12 mouse cellular contexts compared by ENCODE assay signal in the genomic region with DNA sequence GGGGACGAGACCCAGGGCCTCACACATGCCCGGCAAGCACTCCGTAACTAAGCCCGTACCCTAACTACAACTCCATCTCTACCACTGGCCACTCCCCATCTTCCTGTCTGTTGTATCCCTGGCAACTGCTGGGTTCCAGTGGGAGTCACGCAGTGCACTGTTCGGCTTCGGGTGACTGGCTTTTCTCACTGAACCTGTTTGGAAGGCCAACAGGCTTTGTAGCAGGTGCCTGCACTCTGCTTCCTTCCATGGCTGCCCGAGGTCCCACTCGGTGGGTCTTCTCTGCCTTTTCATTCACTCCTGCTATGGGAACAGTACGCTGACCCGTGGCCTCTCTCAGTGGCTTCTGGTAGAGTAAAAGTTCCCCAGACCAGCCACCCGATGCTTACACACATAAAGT. TPM values are rescaled to one million over a fixed set of nuclear protein-coding genes. Genes with fewer than 3 reads are reported as not detected.
DNase-seq lines count a peak whose midpoint lies in the region; ATAC-seq and TF ChIP-seq lines count a peak whose summit lies in the region.
"Had no signal": no experiment of that assay in that cellular context is flagged by ENCODE, and none has a peak within 500 bp of the region (broad histone marks: within the 10 kb centered on the region; RNA-seq: fewer than 3 reads in every experiment).

No protein-coding gene starts in this region.

- intact Hi-C loops in left cerebral cortex, adult 2 months (cut with DNase I): no loop called here

- H3K9me3 ChIP-seq in kidney, embryonic 14.5 days (ENCODE audit: control insufficient read depth, low read length): no peaks in the 10 kb centered on the region
- H3K9me3 ChIP-seq in liver, embryonic 14.5 days (ENCODE audit: control insufficient read depth, low read length): no peaks in the 10 kb centered on the region
- H3K9me3 ChIP-seq: hindbrain, embryonic 12.5 days had no signal

- 45% methylated on average over 12 of the region's 12 CpGs for WGBS in kidney, embryonic 14.5 days
- 77% methylated on average over 12 of the region's 12 CpGs for WGBS in liver, embryonic 14.5 days (ENCODE audit: insufficient replicate concordance)

- peak overlapping the region; percentile 52 for H3K4me3 ChIP-seq in bone marrow macrophage, adult 2 months (ENCODE audit: insufficient read depth, low read length)
- no peak overlapping the region for H3K4me3 ChIP-seq in kidney, embryonic 14.5 days (ENCODE audit: low read length)
- H3K4me3 ChIP-seq in liver, embryonic 14.5 days (ENCODE audit: insufficient read depth in 1 of 2, low read depth in 2 of 2, low read length in 2 of 2): no peak overlapping the region
- H3K4me3 ChIP-seq in left cerebral cortex, adult 2 months: no peak overlapping the region
- H3K4me3 ChIP-seq: hindbrain, embryonic 12.5 days had no signal

- H3K9ac ChIP-seq in kidney, embryonic 14.5 days (ENCODE audit: low read depth, low read length): no peak overlapping the region
- no peak overlapping the region for H3K9ac ChIP-seq in liver, embryonic 14.5 days (replicated peaks)
- H3K9ac ChIP-seq: hindbrain, embryonic 12.5 days had no signal

- no peaks in the 10 kb centered on the region for H3K27me3 ChIP-seq in kidney, embryonic 14.5 days (ENCODE audit: control insufficient read depth, insufficient read depth, low read length)
- no peaks in the 10 kb centered on the region for H3K27me3 ChIP-seq in liver, embryonic 14.5 days (ENCODE audit: control insufficient read depth, insufficient read depth, low read length)
- H3K27me3 ChIP-seq: hindbrain, embryonic 12.5 days had no signal

- TF ChIP-seq EP300 in liver, embryonic 14.5 days (IDR thresholded peaks at IDR 0.05; ENCODE audit: low read depth): no peak

- TF ChIP-seq POLR2A in bone marrow macrophage, adult 2 months (IDR thresholded peaks at IDR 0.05; ENCODE audit: borderline replicate concordance, low read depth, low read length): no peak

- peak; percentile 28 for DNase-seq in cerebellum, adult 11-12 months
- DNase-seq in cerebellum, postnatal 4 days (ENCODE audit: low spot score in 2 of 2): no peak
- no peak for DNase-seq in liver, embryonic 14.5 days (ENCODE audit: low read depth in 3 of 3, low spot score in 3 of 3)
- no peak for DNase-seq in embryo, embryonic 10.5 days (ENCODE audit: low spot score)
- no peak for DNase-seq in layer of hippocampus, postnatal 14 days (ENCODE audit: low spot score in 2 of 2)
- DNase-seq in left cerebral cortex, adult 2 months (ENCODE audit: extremely low spot score in 1 of 2, low spot score in 2 of 2): no peak
- DNase-seq: cerebellum, postnatal 36 days; right cerebral cortex, postnatal 14 days; thymus, adult 18-20 months had no signal

- H3K27ac ChIP-seq in bone marrow macrophage, adult 2 months (ENCODE audit: insufficient read depth, low read depth, low read length): peak overlapping the region; percentile 78
- H3K27ac ChIP-seq in kidney, embryonic 14.5 days (ENCODE audit: low read depth, low read length): no peak overlapping the region
- peak overlapping the region; percentile 47 for H3K27ac ChIP-seq in liver, embryonic 14.5 days
- no peak overlapping the region for H3K27ac ChIP-seq in left cerebral cortex, adult 2 months
- H3K27ac ChIP-seq: hindbrain, embryonic 12.5 days had no signal

- peaks cover 59% of the 10 kb centered on the region for H3K4me1 ChIP-seq in bone marrow macrophage, adult 2 months (ENCODE audit: control insufficient read depth, insufficient read depth, low read length)
- H3K4me1 ChIP-seq in kidney, embryonic 14.5 days (ENCODE audit: control insufficient read depth, insufficient read depth, low read length): no peaks in the 10 kb centered on the region
- peaks cover 38 to 41% of the 10 kb centered on the region in 2 experiments for H3K4me1 ChIP-seq in liver, embryonic 14.5 days (replicated peaks; ENCODE audit: control insufficient read depth in 2 of 2, insufficient read depth in 2 of 2, low read length in 1 of 2)
- H3K4me1 ChIP-seq: hindbrain, embryonic 12.5 days had no signal

- no peaks in the 10 kb centered on the region for H3K36me3 ChIP-seq in kidney, embryonic 14.5 days (ENCODE audit: control insufficient read depth, insufficient read depth, low read length)
- no peaks in the 10 kb centered on the region for H3K36me3 ChIP-seq in liver, embryonic 14.5 days (replicated peaks; ENCODE audit: control insufficient read depth, insufficient read depth, low read depth)
- H3K36me3 ChIP-seq: hindbrain, embryonic 12.5 days had no signal

- TF ChIP-seq CTCF in bone marrow macrophage, adult 2 months (IDR thresholded peaks at IDR 0.05; ENCODE audit: low read depth, low read length): no peak
- TF ChIP-seq CTCF in liver, embryonic 14.5 days (IDR thresholded peaks at IDR 0.05; ENCODE audit: low read depth): no peak
- no peak for TF ChIP-seq CTCF in left cerebral cortex, adult 2 months (IDR thresholded peaks at IDR 0.05)

- peak; percentile 78 for ATAC-seq in kidney, embryonic 14.5 days (ENCODE audit: low FRiP score, low TSS enrichment)
- ATAC-seq in liver, embryonic 14.5 days (ENCODE audit: insufficient read depth): no peak

- H3K4me2 ChIP-seq in kidney, embryonic 14.5 days (replicated peaks; ENCODE audit: low read depth, low read length): no peak overlapping the region; the same call in 1 of the 2 replicates
- H3K4me2 ChIP-seq in liver, embryonic 14.5 days (ENCODE audit: low read depth): peak overlapping the region; percentile 26
- H3K4me2 ChIP-seq: hindbrain, embryonic 12.5 days had no signal

RNA-seq across cellular contexts. Expression of a gene that starts 22.6 kb away (rescaled TPM):
- polyA plus RNA-seq in bone marrow macrophage, adult 2 months (2012; ENCODE audit: insufficient read depth, insufficient read length, missing spikeins): 16.8 and 16.9 TPM in 2 replicates
- 26.1 and 26.7 TPM in 2 replicates for polyA plus RNA-seq in kidney, embryonic 14.5 days (2014; fragmentation: Nextera tagmentation; extraction: Ambion mirVana)
- 10.6 and 10.9 TPM in 2 replicates for polyA plus RNA-seq in liver, embryonic 14.5 days (2012; rRNA removed)
- polyA plus RNA-seq in liver, embryonic 14.5 days (2014; fragmentation: Nextera tagmentation; extraction: Ambion mirVana): 11.9 and 14.4 TPM in 2 replicates
- 10 to 100 TPM; 19.9 to 21.0 TPM for total RNA-seq in layer of hippocampus, postnatal 14 days (2021)
- total RNA-seq in left cerebral cortex, adult 2 months (2021): 10 to 100 TPM; 19.3 to 19.7 TPM

RNA-seq across cellular contexts. Expression of a gene that starts 30.0 kb away (rescaled TPM):
- polyA plus RNA-seq in bone marrow macrophage, adult 2 months (2012; ENCODE audit: insufficient read depth, insufficient read length, missing spikeins): 32.3 and 34.0 TPM in 2 replicates
- 17.7 and 30.7 TPM in 2 replicates for polyA plus RNA-seq in kidney, embryonic 14.5 days (2014; fragmentation: Nextera tagmentation; extraction: Ambion mirVana)
- 13.9 and 16.2 TPM in 2 replicates for polyA plus RNA-seq in liver, embryonic 14.5 days (2012; rRNA removed)
- polyA plus RNA-seq in liver, embryonic 14.5 days (2014; fragmentation: Nextera tagmentation; extraction: Ambion mirVana): 22.7 and 24.1 TPM in 2 replicates
- 100 to 1,000 TPM in 1 of 2 experiments, 10 to 100 TPM in 1; 99.1 to 118 TPM for total RNA-seq in layer of hippocampus, postnatal 14 days (2021)
- 100 to 1,000 TPM in 1 of 2 experiments, 10 to 100 TPM in 1; 93.9 to 111 TPM for total RNA-seq in left cerebral cortex, adult 2 months (2021)

Comparison
In these comparisons a context has a peak if more than half of its experiments do, and no peak if none do; other contexts are left out.
1. H3K27ac ChIP-seq: peak in bone marrow macrophage, adult 2 months (single experiment) and liver, embryonic 14.5 days (single experiment); none in kidney, embryonic 14.5 days (single experiment) and left cerebral cortex, adult 2 months (single experiment).